Mouse (Mus musculus) urinary bladder, postnatal 14 days (tissue): ENCODE measurements around the gene Nphp3.

Source experiments
- DNase-seq: peaks from one replicate; pipeline ENCODE4 v3.0.0; 2021; ENCODE audit warnings: low spot score

The Nphp3 gene

DNA sequence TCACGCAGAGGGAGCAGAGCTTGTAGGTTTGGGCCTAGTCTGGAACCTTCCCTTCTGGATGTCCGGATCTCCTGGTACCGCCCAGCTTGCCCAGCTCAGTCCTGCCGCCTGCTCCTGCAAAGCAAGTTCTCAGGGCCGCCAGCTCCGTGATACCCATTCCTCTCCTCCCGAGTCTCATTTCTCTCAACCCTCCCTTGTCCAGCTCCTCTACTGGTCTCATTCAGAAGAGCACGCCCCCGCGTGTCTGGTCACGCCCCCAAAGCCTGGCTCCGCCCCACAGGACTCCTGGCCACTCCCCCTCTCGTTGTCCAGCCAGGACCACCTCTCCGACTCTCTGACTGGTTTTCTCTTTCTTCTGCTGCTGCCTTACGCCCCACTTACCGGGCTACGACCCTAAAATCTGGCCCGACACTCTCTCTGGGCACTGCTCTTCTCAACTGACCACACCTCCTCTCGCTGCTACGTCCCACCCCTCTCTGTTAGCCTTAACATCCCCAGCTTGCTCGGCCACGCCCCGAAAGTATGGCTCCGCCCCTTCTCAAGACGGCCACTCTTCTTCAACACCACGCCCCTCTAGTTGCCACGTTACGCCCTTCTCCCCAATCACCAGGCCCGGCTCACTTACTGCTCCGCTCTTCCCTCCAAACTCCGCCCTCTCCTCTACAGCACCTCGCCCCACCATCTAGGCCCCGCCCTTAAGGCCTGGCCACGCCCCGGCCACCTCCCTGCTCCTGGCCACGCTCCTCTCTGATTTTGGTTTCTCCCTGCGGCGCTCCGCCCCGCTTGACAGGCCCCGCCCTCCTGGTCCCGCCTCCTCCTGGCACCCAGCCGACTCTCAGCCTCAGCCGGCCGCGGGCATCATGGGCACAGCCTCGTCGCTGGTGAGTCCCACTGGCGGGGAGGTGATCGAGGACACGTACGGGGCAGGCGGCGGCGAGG, at the start of gene Nphp3:
Gene Nphp3 (plus strand): TSS at position 624 of the 939 bp plus-strand sequence.
- DNase-seq = peak; percentile 100

DNA sequence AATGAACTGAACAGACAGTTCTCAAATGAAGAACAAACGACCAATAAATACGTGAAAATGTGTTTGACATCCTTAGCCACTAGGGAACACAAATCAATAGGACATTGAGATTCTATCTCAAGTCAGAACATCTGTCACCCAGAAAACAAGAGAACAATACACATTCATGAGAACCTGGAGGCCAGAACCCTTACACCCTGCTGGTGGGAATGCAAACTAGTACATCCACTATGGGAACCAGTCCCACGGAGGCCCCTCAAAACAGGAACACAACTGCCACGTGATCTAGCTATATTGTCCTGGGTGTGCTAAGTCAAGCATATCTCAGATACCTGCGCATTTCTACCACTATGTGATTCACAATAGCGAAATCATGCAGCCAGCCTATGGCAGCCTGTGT, 43.6 kb upstream of the Nphp3 start:
- DNase-seq = no peak

DNA sequence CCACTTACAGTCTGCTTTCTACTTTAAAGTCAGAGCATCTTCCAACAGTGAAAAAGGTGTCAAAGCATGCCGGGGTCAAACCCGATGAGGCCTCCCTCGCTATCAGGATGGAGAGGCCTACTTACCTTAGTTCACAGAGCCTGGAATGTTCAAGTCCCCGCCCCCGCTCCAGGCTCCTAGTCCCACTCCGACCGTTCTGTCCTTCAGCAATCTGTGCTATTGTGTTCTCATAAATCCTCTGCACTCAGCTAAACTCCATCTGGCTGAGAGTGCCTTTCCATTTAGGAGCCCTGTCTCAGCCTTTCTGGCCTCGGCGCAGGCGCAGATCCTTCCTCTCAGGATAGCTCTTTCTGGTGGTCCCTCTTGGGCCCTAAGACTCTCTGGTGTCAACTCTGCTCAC, 42.4 kb upstream of the Nphp3 start:
- DNase-seq = no peak

DNA sequence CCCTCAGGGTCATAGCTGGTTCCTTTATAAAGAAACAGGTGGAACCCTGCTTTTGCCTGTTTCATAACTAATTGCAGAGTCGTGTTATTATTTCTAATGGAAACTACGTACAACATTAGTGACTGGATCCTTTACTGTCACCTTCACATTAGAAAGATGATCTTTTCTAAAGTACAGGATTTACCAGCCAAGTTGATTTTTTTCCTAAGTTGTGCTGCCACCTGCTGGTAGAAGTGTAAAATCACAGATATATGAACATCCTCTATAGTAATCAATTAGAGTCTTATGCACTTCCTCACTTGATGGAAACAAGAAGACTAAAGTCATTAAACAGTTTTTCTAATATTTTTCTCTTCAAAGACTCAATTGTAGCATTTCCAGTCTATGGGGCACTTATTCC, 5.8 kb upstream of the Nphp3 start:
- DNase-seq = peak; percentile 52

DNA sequence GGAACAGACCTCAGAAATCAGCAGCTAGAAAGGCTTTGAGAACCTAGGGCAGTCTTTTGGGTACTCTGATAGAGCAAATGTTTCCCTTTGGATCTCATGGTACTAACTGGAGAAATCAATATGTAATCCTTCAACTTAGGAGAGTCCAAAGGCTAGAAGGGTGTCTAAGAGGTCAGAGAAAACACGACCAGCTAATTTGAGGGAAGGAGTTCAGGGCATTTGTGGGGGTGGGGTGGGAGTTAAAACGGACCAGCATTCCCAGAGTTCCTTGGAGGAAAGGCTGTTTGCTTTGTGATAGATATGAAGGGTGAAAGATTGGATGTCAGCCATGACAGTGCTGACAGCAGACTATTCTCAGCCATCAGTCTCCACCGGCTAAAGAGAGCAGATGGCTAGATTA, 1.7 kb upstream of the Nphp3 start:
- no peak for DNase-seq

DNA sequence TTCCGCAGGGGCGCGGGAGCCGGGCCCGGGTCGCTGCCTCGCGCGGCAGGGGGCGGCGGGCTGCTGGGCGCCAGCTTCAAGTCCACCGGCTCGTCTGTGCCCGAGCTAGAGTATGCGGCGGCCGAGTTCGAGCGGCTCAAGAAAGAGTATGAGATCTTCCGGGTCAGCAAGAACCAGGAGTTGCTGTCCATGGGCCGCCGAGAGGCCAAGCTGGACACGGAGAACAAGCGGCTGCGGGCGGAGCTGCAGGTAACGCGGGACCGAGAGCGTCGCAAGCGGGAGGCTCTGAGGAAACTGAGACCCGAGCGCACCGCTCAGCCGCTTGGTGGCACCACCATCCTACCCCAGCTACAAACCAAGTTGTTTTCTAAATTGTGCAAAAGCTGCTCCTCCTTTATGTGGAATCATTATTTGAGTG, 578 bp downstream of the Nphp3 start:
- peak; percentile 72 for DNase-seq

DNA sequence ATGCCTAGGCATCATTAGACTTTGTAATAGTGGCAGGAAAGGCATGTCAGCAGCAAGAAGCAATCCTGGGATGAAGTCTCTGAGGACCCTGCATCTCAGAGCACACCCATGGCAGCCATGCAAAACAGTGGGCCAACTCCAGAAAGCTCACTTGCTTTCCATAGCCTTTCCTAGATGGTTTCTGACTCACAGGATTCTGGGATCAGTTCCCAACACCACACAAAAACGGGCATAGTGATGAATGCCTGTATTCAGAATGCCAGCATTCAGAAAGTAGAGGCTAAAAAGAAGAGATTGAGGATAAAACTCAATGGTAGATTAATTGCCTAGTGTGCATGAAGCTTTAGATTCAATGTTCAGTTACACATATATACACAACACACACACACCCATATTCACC, 12.2 kb downstream of the Nphp3 start:
- no peak for DNase-seq

DNA sequence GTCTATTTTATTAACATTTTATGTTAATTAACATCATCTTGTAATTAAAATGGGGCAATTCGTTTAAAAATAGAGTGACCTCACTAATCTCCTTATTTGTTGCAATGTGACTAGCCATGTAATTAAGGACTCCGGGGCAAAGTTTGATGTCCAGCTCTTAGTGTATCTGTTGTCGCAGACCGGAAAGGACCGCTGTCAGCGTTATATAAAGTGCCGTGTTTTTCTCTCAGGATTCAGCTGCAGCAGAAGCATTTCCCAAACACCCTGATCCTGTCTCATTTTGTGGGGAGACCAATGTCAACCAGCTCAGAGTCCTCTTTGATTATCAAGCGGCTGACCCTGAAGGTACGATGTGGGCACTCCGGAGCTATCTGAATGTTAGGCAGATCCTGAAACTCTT, 18.7 kb downstream of the Nphp3 start:
- DNase-seq = no peak

DNA sequence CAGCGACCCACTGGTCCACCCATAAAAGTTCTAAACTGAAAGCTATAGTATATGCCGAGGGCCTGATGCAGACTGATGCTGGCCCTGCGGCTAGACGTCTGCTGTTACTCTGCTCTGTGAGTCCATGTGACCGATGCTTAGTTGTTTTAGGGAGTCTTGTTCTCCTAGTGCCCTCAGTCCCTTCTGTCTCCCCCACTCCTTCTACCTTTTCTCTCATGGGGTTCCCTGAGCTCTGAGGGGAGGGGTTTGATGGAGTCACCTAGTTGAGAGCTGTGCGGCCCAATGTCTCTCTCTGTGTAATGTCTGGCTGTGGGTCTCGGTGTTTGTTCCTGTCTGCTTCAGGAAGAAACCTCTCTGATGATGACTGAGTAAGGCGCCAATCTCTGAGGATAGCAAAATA, 24.8 kb downstream of the Nphp3 start:
- DNase-seq = no peak

DNA sequence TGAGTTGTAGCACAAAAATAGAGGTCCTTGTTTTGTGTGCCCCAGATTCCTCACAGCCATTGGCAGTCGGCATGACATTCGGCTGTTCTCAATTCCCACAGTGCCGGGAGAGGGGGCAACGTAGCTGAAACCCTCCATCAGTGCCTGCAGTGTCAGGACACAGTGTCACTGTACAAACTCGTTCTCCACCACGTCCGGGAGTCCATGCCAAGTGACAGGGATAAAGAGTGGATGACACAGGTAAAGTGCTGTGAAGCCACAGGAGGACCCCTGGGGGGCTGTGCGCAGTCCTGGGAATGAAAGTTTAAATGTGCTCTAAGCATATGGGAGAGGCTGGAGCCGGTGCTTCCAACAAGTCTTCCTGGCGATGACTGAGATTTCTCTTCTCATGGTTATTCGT, 27.5 kb downstream of the Nphp3 start:
- DNase-seq = no peak

DNA sequence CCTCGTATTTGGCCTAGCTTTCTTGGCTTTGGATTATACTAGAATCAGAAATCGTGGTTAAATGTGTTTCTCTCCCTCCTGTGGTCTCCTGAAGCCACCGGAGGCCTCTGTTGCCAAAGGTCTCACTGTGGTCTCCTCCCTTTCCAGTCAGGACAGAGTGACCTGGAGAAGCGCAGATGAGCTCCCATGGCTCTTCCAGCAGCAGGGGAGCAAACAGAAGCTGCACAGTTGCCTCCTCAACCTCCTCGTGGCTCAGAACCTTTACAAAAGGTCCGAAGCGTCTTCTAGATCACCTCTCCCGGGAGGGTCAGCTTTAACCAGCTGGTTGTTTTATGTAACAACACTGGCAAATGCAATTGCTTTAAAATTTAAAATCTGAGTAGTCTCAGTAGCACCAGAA, 31.9 kb downstream of the Nphp3 start:
- no peak for DNase-seq

DNA sequence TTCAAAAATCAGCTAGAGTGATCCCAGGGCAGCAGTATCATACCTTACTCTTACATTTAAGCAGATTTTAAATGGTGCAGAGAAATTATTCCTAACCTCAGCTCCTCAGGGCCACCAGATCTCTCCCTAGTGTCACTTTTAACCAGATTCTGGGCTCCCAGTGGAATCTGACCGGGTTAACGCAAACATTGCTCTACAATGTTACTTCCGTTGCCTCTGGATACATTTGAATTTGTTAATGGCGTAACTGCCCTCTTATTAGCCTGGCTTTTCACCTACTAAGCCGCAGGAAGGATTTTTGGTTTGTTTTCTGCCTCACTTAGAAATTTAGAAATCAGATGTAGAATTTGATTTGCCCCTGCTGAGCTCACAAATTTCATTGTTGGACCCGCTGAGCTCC, 32.4 kb downstream of the Nphp3 start:
- no peak for DNase-seq

DNA sequence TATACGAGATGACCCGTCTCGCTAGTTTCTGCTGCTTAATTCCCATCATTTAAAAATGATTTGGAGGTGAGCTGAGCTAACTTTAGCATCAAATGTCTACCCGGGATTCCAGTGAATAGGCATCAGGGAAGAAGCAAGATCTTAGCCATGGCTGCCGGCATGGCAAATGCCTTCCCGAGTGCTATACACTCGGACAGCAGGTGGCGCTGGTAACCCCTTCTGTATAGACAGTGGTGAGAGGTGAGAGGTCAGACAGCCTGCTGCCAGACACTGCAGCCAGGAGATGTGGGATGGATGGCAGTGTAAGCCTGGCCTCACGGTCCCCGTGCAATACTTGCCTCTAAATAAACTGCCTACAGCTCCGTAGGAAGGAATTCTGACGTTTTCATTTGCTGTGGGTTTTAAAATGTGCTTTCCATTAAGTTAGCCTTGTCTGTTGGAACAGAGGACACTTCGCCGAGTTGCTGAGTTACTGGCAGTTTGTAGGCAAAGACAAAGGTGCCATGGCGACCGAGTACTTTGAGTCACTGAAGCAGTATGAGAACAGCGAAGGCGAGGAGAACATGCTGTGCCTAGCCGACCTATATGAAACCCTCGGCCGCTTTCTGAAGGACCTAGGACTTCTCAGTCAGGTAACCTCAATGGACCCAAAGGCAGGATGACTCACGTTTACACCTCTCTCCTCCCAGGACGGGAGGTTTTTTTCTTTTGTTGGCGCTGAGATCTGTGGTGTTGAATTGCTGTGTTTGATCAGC, 33.1 kb downstream of the Nphp3 start:
- DNase-seq = peak; percentile 82

DNA sequence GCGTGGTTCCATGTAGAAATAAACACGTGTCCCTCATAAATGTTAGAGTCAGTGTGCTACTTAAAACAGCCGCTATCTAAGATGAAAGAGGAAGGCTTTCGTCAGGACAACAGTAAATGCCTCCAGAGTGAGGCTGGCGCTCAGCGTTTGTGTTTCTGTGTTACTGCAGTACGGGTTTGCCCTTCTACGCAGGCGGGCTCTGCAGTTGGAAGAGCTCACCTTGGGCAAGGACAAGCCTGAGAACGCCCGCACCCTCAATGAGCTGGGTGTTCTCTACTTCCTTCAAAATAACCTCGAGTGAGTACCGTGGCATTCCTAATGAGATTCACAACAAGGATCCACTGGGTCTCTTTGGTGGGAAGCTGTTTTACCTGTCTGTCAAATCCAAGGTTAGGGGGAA, 35.9 kb downstream of the Nphp3 start:
- DNase-seq = no peak

DNA sequence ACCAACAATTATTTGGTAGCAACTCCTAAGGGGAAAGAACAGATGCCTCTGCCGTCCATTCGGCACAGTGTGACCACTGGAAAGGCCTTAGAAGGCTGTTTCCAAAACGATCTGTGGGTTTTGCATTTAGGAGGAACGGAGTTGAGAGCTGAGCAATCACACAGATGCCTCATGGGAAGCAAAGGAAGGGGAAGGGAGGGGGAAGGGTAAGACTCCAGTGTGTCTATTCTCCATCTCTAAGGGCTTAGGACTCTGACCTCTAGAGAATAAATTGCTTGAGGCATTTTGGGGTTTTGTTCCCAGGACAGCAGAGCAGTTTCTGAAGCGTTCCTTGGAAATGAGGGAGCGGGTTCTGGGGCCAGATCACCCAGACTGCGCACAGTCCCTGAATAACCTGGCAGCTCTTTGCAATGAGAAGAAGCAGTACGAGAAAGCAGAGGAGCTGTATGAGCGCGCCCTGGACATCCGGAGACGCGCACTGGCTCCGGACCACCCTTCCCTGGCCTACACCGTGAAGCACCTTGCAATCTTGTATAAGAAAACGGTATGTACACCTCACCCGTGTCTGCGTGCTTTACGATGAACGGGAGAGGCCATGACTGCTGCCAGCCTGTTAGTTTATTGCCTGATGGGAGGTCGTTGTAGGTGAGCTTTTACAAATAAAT, 36.8 kb downstream of the Nphp3 start:
- no peak for DNase-seq

DNA sequence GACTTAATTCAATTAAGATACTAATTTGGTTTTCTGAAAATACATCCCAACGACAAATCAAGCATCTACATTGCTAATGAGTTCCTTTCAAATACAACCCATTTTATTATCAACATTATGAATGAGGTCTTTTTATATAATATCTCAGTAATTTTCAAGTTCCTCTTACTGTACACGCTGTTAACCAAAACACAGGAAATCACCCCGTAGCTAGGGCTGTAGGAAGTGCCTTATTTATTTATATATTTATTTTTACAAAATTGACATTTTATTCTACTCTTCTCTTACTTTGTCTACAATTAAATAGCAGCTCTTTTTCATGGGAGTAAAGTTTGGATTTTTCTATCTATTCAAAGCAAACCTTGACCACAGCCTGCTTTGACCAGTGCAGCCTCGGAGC, 37.4 kb downstream of the Nphp3 start:
- no peak for DNase-seq

DNA sequence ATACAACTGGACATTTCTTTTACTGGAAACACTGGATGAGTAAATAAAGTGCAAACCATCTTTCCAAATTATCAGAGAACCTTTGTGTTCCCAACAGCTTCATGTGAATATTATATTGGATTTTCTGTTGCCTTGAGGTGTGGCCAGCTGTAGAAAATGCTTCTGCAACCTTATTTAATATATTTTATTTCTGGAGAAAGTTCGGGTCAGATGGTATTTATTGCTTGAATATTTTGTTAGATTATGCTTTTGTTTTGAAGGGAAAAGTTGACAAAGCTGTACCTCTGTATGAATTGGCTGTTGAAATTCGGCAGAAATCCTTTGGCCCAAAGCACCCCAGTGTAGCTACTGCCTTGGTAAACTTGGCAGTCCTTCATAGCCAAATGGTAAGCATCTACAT, 38.0 kb downstream of the Nphp3 start, which contains the start of gene Gm28305:
Gene Gm28305 (plus strand): TSS at position 301 of the 400 bp plus-strand sequence.
- no peak for DNase-seq

DNA sequence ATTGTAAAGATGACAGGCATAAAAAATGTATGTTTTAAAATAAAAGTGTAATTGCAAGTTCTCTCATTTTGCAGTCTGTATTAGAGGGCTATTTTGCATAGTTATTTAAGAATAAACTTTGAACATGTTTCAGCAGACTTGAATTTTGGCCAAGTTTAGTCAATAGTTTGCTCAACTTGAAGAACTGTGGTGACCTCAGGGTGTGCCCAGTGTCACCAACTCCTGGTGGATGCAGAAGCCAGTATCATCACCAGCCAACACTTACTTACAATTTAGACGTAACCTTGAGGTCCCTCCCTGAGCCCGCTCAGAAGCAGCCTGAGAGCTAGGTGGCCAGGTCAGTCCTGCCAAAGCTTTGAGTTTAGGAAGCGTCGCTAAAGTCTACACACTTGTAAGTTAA, 41.3 kb downstream of the Nphp3 start:
- no peak for DNase-seq

DNA sequence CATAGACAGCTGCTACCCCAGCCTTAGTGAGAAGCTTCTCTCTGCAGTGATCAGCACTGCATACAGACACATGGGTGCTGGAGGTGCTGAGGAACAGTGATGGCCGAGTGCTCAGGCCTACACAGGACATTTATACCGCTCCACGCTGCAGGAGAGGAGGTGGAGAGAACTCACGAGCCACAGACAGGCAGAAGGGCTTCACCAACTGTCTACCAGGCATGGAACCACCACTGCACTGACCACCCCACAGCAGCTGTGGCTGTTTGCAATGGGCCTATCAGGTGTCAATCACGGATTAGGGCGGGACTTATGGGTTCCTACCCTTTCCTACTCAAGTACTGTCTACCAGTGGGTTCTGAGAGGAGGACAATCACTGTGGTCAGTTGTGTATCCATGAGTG, 48.7 kb downstream of the Nphp3 start:
- DNase-seq = no peak

DNA sequence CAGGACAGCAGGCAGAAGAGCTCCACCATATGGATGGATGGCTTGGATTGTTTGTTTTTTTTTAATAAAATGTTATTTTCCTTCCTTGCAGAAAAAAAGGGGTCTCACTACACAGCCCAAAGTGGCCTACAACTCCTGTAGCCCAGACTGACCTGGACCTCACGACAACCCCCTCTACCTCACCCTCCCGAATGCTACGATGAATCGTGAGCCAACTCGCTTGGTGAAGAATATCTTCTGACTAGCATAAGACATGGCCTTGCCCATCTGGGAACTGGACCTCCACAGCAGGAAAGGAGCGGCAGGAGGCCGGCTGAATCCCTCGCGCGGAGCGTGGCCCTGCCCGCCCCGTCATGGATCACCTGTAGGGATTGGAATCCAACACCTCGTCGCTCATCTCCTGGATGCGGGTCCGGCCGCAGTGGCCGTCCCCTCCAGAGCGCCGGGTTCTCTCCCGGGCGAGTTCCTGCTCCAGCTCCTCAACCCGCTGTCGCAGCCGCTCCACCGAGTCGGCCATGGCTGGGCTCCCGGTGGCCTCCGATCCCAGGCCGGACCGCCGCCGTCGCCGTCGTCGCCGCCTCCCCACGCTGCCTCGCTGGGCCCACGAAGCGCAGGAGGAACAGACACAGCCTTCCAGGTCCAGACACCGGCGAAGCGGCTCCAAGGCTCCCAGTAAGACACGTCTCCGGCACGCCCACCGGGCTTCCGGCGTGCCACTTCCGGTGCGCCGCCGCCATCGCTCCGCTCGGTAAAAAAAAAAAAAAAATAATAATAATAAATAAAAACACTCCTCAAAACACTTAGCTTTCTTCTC, 60.3 kb downstream of the Nphp3 start, which contains the start of gene Uba5:
Gene Uba5 (minus strand): TSS at position 705 of the 814 bp plus-strand sequence.
- peak; percentile 78 for DNase-seq

DNA sequence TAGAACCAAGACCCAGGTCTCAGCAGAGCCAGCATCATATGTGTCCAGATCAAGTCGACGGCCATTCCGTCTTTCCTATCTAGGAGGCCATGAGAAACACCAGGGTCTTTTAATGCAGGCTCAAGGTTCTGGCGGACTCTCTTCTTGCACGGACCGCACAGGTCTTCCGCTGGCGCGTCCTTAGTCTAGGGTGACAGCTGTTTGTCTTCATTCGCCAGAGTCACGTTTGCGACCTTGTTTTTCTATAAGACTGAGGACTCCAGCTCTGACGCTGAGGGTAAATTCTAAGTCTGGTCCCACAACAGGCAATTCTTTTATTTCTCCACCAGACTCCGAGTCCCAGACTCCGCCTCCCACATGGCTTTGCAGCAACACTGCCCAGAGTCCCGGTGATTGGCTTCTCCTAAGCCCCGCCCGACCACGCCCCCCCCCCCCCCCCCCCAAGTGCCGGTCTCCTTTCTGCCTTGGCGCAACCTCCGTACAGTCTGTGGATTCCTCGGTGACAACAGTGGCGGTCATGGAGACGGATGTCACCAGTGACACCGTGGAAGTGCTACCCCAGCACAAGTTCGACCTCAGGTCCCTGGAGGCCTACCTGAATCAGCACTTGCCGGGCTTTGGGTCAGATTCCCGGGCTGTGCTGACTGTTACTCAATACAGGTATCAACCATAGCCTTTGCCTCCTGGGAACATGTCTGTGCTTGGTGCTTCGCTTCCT, 61.1 kb downstream of the Nphp3 start, which contains the start of gene Acad11:
Gene Acad11 (plus strand): TSS at position 134 of the 718 bp plus-strand sequence.
- DNase-seq = peak; percentile 80
